Mouse (Mus musculus) ovary, adult 10 weeks (tissue): ENCODE results near the gene Aurkb. TPM values are rescaled to one million over a fixed set of nuclear protein-coding genes. Genes with fewer than 3 reads are reported as not detected.

Source experiments
- polyA plus RNA-seq: library from polyadenylated mRNA; stranded (reverse); fragments of 350-450 nt; fragmentation: Illumina TruSeq; extraction: RNeasy Lipid Tissue Mini Kit (QIAGEN cat#74804); gene quantifications from one replicate; pipeline ENCODE4 v1.2.3, GENCODE M21; 2014

Gene Aurkb
- polyA plus RNA-seq = 9.7 TPM

DNA sequence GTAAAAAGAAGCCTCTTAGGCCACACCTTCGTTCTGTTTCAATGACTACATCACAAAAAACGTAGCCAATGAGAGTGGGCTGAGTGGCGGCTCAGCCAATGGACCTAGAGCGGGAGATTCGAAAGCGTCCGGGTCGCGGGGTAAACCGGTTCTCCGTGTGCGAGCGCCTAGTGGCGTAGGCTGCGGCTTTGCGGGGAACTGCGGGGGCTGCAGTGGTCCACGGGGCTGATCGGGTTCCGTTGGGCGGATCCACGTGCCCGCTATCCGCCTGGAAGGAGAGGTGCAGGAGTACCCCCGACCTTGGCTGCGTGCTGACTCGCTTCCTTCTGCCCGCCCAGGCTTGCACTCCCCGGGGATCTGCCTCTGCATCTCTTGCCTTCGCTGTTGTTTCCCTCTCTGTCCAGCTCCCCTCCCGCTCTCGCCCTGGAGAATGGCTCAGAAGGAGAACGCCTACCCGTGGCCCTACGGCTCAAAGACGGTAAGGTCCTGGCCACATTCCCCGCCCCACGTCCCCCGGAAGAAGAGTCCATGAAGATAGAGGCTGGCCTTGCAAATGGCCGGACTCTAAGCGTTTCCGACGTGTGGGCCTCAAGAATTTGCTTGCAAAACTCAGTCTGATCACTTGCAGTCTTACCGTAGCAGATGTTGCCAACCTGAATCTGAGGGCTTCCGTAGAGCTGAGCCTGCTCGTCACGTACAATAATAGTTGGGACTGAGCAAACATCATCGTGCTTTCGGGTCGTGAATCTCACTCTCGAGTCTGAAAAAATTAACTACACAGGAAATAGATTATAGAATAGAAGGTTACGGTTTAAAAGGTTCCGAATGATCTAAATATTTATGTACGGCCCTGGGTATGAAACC lies at the start of gene Aurkb:
Gene Aurkb, plus strand, starts transcription at position 117 of the 864 bp plus-strand sequence.

DNA sequence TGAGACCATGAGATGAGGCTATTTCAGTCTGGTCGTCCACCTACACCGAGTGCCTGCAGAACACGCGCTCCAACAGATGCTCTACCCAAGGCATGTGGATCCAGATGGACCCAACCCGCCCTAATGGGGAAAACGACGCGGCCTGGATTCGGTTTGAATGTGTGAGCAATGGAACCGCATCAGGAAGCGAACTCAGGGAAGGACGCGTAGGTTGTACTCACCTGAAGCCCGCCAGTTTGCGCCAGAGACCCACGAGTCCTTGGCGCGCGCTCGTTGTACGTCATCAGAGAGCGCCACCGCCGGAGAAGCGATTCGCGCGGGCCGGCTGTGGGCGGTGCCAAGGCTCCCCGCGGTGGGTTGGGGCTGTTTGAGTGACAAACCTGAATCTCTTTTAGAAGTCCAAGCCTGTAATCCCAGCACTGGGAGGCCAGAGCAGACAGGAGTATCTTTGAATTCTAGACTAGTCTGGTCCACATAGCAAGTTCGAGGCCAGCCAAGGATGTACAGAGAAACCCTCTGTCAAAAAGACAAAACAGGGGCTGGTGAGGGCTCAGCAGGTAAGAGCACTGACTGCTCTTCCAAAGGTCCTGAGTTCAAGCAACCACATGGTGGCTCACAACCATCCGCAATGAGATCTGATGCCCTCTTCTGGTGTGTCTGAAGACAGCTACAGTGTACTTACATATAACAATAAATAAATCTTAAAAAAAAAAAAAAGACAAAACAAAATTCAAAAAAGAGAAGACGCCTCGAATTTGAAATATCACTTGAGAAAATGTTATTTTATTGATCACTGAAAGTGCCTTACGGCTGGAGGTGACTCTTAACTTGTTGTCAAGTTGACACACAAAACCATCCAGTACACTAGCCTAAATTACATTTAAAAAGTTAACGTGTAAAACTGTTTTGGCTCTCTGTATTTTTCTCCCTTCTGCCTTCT lies 37.0 kb upstream of the Aurkb start, which contains the start of gene Pfas:
Gene Pfas, minus strand, starts transcription at position 279 of the 940 bp plus-strand sequence.

DNA sequence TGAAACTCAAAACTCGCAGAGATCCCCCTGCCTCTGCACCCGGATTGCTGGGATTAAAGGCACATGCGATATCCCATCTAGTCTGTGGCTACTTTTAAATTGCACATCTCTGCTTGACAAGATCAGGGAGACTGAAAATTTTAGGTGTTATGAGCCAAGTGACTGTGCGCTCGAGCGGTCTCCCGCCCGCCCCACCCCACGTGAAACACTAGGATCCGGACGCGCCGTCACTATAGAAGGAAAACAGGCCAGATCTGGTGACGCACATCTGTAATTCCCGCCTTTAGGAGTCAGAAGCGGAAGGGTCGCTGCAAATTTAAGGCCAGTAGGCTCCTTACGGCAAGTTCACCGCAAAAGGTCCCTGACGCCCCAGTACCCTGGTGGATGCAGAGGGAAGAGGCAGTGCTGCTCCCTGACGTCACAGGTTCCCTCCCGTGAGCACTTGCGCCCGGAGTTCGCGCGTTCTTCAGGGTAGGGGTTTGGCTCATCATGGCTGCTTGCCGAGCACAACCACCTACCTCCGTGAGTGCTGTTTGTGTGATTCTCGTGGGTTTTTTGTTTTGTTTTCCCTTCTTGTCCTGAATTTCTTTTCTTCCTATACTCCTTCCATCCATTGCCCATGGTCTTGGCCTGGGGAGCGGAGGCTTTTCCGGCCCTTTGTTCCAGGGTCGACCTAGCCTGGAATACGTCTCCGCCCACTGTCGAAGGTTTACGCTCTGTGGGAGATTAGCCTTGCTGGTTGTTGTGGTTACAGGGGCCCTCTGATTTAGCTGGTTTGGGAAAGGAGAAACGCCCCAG lies 29.6 kb upstream of the Aurkb start, which contains the start of gene Ctc1:
Gene Ctc1, plus strand, starts transcription at position 268 of the 798 bp plus-strand sequence.

DNA sequence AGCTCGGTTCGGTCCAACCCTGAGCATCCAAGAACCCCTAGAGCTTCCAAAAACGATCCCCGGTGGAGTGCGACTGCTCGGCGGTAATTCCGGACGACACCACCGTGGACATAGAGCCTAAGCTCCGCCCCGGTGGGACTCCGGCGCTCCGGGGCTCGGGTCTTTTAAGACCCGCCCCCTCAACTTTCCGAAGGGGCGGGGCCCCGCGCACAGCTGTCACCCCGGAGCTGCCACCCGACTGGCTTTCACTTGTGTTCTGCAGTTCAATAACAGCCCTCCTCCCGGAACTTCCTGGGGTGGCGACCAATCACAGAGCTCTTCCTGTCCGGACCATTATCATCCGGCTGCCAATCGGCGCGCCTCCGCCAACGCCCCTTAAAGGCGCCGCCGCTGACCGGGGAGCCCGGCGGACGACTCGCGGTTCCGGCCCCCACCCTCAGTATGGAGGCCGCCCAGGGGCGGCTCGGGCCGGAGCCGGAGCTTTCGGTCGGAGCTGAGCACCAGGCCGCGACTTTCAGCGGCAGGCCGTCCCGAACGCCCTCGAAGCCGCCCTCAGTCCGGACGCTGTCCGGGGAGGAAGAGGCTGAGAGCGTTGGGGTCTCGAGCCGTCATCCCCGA lies 14.0 kb downstream of the Aurkb start, which contains the start of gene Borcs6:
Gene Borcs6, plus strand, starts transcription at position 361 of the 618 bp plus-strand sequence.

DNA sequence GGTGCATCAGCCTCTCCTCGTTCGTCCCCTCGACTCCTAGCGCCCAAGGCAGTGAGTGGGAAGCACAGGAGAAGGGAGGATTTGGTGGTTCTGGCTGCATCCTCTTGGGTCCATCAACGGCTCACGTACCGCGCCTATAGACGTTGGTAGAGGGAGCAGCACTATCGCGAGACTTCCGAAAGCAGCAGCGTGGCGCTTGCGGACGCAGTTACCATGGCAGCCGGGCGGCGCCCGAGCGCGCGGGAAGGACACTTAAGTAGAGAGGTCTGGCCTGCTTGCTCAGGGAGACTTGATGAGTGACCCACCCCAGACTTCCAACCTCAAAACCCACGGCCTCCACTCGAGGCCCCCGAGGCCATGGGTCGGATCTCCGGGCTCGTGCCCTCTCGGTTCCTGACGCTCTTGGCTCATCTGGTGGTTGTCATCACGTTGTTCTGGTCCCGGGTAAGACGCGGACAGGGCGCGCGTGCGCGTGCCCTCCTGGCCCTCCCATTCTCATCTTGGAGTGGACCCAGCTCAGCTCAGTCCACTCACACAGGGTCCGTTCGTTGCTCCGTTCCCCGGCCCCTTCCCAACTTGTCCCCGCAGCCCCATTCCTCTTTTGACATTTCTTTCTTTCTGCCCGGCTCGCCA lies 25.3 kb downstream of the Aurkb start, which contains the start of gene Tmem107:
Gene Tmem107, plus strand, starts transcription at position 217 of the 633 bp plus-strand sequence.

DNA sequence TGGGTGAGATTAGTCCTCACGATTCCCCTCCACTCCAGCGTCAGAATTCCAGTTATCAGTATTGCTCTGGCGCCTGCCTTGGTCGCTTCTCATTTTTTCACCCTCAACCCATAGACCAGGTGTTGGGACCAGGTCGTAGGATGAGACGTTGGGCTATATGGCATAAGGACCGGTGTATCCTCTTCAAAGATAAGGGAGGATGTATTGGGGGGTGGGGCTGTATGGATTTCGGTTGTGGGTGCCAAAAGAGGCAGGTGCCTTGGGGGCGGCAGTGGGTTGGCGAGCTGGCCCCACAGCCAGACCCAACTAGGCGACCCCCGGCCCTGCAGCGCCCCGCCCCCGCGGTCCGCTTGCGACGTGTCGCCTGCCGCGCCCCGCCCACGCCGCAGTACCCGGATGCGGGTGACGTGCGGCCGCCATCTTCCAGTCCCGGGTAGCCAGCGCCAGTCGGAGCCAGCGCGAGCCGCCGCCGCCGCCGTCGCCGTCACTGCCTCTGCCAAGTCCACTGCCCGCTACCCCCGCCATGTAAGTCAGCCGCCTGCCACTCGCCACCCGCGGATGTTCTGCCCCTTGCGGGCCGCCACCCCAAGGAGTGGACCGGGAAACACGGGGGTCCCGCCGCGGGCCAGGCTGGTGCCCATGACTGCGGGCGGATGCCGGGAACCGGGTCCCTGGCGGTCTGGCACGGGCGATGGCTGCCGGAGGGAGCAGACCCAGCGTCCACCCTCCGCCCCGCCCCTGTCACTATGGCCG lies 42.8 kb downstream of the Aurkb start, which contains the start of gene Vamp2:
Gene Vamp2, plus strand, starts transcription at position 388 of the 753 bp plus-strand sequence.

DNA sequence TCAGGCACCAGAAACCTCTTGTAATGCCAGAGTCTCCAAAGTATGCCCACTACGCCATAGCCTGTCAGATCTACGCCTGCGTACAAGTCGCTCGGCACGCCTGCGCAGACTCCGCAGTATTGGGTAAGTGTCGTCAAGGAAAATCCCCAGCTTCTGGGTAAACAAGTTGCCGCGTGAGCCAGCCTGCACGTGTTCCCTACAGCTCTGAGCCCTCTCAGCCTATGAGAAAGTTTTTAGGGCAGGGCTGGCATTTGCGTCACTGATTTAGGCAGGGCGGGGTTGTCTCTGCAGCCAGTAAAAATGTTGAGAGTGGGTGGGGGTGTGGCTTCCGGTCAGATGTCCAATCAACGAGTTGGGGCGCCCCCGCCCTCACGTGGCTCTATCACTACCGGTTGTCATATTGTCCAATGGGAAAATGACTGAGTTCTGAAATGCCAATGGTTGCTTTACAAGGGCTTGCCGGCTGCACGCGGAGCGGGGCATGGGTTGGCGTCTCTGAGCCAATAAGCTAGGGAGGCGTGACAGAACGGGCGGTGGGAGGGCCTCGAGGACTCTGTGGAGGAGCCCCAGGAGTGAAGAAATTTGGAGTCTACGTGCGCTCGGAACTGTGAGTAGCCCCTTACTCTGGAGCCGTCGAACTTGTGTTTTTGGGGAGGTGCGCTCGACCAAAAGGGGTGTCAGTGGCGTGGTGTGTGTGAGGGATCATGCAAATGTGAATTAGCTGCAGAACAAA lies 49.4 kb downstream of the Aurkb start, which contains the start of gene Per1:
Gene Per1, plus strand, starts transcription at position 521 of the 733 bp plus-strand sequence.

Other genes starting within 250 kb of the Aurkb start
- gene Ndel1, start 173.8 kb upstream of the Aurkb start, polyA plus RNA-seq = 156 TPM
- not detected for gene Rnf222, start 157.1 kb upstream of the Aurkb start, polyA plus RNA-seq
- gene Rpl26, start 144.1 kb upstream of the Aurkb start, polyA plus RNA-seq = 218 TPM
- gene Odf4, start 118.6 kb upstream of the Aurkb start, polyA plus RNA-seq = not detected
- gene Arhgef15, start 88.2 kb upstream of the Aurkb start, polyA plus RNA-seq = 2.1 TPM
- gene Slc25a35, start 77.5 kb upstream of the Aurkb start, polyA plus RNA-seq = 60.6 TPM
- gene Rangrf, start 70.5 kb upstream of the Aurkb start, polyA plus RNA-seq = 5.8 TPM
- 12.1 TPM for gene Pfas, start 37.2 kb upstream of the Aurkb start, polyA plus RNA-seq
- 12.8 TPM for gene Ctc1, start 29.7 kb upstream of the Aurkb start, polyA plus RNA-seq
- gene Borcs6, start 14.1 kb downstream of the Aurkb start, polyA plus RNA-seq = 3.1 TPM
- 6.7 TPM for gene Tmem107, start 25.2 kb downstream of the Aurkb start, polyA plus RNA-seq
- gene Vamp2, start 42.8 kb downstream of the Aurkb start, polyA plus RNA-seq = 63.5 TPM
- gene Per1, start 49.6 kb downstream of the Aurkb start, polyA plus RNA-seq = 0.29 TPM
- gene Hes7, start 74.8 kb downstream of the Aurkb start, polyA plus RNA-seq = not detected
- gene 9130213A22Rik, start 76.9 kb downstream of the Aurkb start, polyA plus RNA-seq = not detected
- not detected for gene Aloxe3, start 80.2 kb downstream of the Aurkb start, polyA plus RNA-seq
- not detected for gene Alox12b, start 111.3 kb downstream of the Aurkb start, polyA plus RNA-seq
- not detected for gene Alox8, start 152.2 kb downstream of the Aurkb start, polyA plus RNA-seq
- gene Gucy2e, start 191.4 kb downstream of the Aurkb start, polyA plus RNA-seq = 0.97 TPM